Mouse (Mus musculus) spleen, adult 2 months (tissue): ENCODE results near the gene Phgr1. TPM values are rescaled to one million over a fixed set of nuclear protein-coding genes. Genes with fewer than 3 reads are reported as not detected.
A peak's percentile ranks its signal among the peaks of the same experiment; 100 is the strongest.

Experiments
- DNase-seq, 2 experiments: peaks; one replicate each; pipeline versions ENCODE4 v3.0.0 to v3.0.0-alpha.2; 2012 to 2021; ENCODE audit warnings: low spot score in 2 of 2, low read depth in 1 of 2
- H3K27ac ChIP-seq: fragments of 200-500 bp; 2 replicates; pipeline ENCODE4 v1.5.1; 2012; ENCODE audit warnings: low read length, inconsistent platforms; ENCODE audit not compliant: insufficient read depth
- H3K27me3 ChIP-seq: fragments of 200-500 bp; 2 replicates; pipeline ENCODE4 v1.6.1; 2012; ENCODE audit warnings: mild to moderate bottlenecking, moderate library complexity, low read length, inconsistent platforms; ENCODE audit not compliant: control insufficient read depth, insufficient read depth
- H3K36me3 ChIP-seq: fragments of 200-500 bp; 2 replicates; pipeline ENCODE4 v1.6.1; 2012; ENCODE audit warnings: mild to moderate bottlenecking, low read length, inconsistent platforms; ENCODE audit not compliant: control insufficient read depth, insufficient read depth
- H3K4me1 ChIP-seq: fragments of 200-500 bp; 2 replicates; pipeline ENCODE4 v1.6.1; 2011; ENCODE audit warnings: inconsistent platforms; ENCODE audit not compliant: control insufficient read depth, insufficient read depth, insufficient read length
- H3K4me3 ChIP-seq: fragments of 200-500 bp; 2 replicates; pipeline ENCODE4 v1.5.1; 2011; ENCODE audit warnings: mild to moderate bottlenecking, inconsistent platforms; ENCODE audit not compliant: insufficient read depth, insufficient read length; ENCODE audit errors: extremely low read depth
- CTCF ChIP-seq: fragments of 200-500 bp; IDR thresholded peaks from 2 replicates; pipeline ENCODE4 v1.5.1; 2011; ENCODE audit warnings: mild to moderate bottlenecking, inconsistent platforms; ENCODE audit not compliant: insufficient read depth, insufficient read length, insufficient replicate concordance; ENCODE audit errors: extremely low read depth
- POLR2A ChIP-seq: fragments of 200-500 bp; IDR thresholded peaks from 2 replicates; pipeline ENCODE4 v1.6.1; 2011; ENCODE audit warnings: low read depth, low read length, inconsistent platforms
- WGBS: fragments of 180-500 bp; shearing (Covaris S2); methylation state at CpG from one replicate; pipeline ENCODE4 v1.1.7; 2018; 5-methylcytosine and 5-hydroxymethylcytosine counted together
- polyA plus RNA-seq: library from polyadenylated mRNA; depleted of rRNA; stranded (reverse); fragments of >200 nt; gene quantifications from 2 replicates; pipeline ENCODE4 v1.2.3, GENCODE M21; 2012

Gene Phgr1
- polyA plus RNA-seq, 1 experiment, result 0.36 TPM

DNA sequence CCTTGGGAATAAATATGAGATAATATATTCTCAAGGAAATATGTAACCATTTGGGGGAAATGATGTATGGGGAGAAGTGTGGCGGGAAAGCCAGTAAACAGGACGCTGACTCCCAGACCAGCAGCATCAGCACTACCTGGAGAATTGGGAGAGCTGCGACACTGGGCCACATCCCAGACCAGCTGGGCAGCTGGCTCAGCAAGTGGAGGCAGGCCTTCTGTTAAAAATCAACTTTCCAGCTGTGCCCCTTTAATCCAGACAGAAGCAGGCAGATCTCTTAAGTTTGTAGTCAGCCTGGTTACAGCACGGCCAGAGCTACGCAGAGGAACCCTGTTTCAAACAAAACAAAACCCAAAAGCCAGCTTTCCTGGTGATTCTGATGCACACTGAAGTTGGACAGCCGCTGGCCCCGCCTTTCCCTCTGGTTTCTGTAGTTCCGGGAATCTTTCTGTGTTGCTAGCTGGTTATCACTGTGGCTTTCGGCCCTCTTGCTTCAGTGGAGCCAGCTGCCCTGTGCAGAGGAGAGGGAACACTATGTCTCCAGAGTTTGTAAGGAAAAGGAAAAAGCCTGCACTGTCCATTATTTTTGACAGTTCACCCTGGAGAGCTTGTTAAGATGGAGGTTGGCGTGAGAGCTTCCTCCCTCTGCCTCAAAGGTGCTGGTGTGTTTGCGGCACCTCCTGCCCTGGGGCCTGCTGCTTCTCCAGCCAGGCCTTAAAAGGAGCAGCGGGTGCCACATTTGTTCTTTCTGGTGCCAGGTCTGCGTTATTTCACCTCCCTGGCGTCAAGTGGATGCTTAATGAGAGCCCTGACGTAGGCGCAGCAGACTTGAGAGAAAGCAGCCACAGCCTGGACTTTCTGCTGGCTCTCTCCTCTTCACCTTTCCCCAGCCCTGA, 20.4 kb upstream of the Phgr1 start:
- no peak overlapping the region for H3K27ac ChIP-seq
- no peaks in the 10 kb centered on the region; the same call in 1 of the 2 replicates for H3K36me3 ChIP-seq
- no peak for DNase-seq
- TF ChIP-seq POLR2A, result no peak
- TF ChIP-seq CTCF, result no peak
- no peaks in the 10 kb centered on the region for H3K27me3 ChIP-seq
- no peak overlapping the region for H3K4me3 ChIP-seq
- WGBS, result 82% methylated on average over 16 of the region's 16 CpGs
- H3K4me1 ChIP-seq, result peaks cover 5% of the 10 kb centered on the region

DNA sequence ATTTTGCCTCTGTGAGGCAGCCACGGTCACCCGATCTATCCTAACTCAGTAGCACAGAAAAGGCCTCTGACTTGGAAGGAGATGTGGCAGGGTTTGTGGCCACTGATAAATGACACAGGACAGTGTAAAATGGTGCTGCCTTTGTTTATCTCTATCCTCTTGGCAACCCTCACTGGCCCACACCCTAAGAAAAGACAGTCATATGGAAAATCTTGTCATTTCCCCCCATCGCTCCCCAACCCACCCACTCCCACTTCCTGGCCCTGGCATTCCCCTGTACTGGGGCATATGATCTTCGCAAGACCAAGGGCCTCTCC, 19.8 kb upstream of the Phgr1 start:
- TF ChIP-seq CTCF (no peak), POLR2A (no peak)
- 82% methylated on average over 4 of the region's 4 CpGs for WGBS
- Histone ChIP-seq H3K27ac (no peak overlapping the region), H3K4me1 (peaks cover under 1% of the 10 kb centered on the region), H3K36me3 (no peaks in the 10 kb centered on the region; the same call in 1 of the 2 replicates), H3K4me3 (no peak overlapping the region), H3K27me3 (no peaks in the 10 kb centered on the region)
- DNase-seq, result no peak

DNA sequence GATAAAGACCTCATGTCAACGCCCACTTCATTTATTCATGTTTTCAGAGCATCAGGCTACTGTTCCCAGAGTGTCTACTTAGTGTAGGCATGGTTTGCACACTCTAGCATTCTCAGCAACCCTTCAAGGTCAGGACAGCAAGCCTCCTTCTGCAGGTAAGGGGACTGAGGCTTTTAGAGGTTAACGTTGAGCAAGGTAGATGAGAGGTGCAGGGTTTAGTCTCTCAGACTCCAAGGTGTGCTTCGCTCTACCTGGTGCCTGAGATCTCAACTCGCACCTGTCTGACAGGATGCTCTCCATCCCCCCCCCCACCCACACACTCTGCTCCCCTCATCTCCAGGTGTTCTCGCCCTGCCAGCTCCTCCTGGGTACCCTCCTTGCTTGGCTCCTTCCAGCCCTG, 18.4 kb upstream of the Phgr1 start:
- Histone ChIP-seq H3K36me3 (no peaks in the 10 kb centered on the region; the same call in 1 of the 2 replicates), H3K4me3 (no peak overlapping the region), H3K27ac (no peak overlapping the region), H3K4me1 (no peaks in the 10 kb centered on the region; the same call in 1 of the 2 replicates), H3K27me3 (no peaks in the 10 kb centered on the region)
- 82% methylated on average over 5 of the region's 5 CpGs for WGBS
- DNase-seq, result no peak
- TF ChIP-seq CTCF (no peak), POLR2A (no peak)

DNA sequence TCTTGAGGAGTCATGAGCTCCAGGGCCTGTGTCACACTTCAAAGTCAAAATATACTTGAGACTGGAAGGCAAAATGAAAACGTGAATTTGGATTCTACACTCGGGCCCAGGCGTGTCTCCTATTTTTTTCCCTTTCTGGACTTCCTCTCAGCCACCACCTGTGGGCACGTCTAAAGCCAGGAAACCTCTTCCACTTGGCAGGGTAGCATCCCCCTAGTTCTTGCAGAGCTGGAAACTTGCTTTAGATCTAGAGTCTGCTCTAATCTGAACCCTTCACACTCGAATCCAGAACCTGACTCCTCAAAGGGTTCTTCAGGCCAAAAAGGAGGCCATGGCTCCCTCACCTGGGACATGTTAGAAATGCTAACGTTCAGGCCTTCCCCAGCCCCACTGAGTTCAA, 17.2 kb upstream of the Phgr1 start:
- TF ChIP-seq CTCF (no peak), POLR2A (no peak)
- no peak overlapping the region for H3K4me3 ChIP-seq
- no peak for DNase-seq
- 76% methylated on average over 6 of the region's 6 CpGs for WGBS
- H3K27me3 ChIP-seq, result no peaks in the 10 kb centered on the region
- no peaks in the 10 kb centered on the region for H3K4me1 ChIP-seq
- no peak overlapping the region for H3K27ac ChIP-seq
- H3K36me3 ChIP-seq, result no peaks in the 10 kb centered on the region

DNA sequence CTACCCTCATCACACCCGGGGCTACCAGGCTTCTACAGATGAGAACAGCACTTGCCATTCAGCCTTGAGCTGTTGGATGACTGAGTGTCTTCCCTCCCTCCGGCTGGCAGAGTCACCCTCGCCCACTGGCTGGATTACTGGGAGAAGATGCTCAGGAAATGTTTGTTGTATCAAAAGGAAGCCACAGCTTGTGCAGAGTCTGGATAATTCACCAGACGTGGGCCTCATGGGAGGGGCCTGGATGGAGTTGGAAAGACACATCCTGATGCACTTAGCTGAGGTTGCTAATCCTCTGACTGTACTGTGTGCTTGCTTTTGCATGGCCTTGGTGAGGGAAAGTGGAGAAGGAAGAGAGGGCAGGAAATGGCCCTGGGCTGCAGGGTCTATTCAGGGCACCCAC, 16.5 kb upstream of the Phgr1 start:
- Histone ChIP-seq H3K4me1 (no peaks in the 10 kb centered on the region), H3K27ac (no peak overlapping the region), H3K36me3 (no peaks in the 10 kb centered on the region), H3K27me3 (no peaks in the 10 kb centered on the region), H3K4me3 (no peak overlapping the region)
- 80% methylated on average over 4 of the region's 4 CpGs for WGBS
- TF ChIP-seq POLR2A (no peak), CTCF (no peak)
- DNase-seq, result no peak

DNA sequence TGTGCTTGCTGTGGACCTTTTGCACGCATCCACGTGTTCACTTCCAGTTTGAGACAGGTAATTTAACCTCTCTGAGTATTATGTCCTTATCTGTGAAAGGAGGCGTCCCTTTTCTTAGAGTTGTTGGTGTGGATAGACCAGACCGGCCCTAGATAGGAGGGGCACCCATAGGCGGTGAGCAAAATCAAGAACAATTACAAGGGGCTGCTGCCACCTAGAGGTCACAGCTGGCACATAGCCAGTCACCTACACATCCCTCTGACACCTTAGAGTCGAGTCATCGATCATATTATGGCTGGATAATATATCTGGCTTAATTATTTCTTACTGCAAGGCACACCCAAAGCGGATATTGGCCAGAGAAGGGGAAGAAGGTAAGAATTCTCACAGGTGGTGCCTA, 12.7 kb upstream of the Phgr1 start:
- TF ChIP-seq CTCF, result peak; percentile 79; the same call in 1 of the 2 replicates
- no peak for TF ChIP-seq POLR2A
- WGBS, result 6% methylated on average over 8 of the region's 8 CpGs
- H3K4me3 ChIP-seq, result no peak overlapping the region
- H3K27ac ChIP-seq, result no peak overlapping the region
- peak; percentile 60 to 83 for DNase-seq
- H3K27me3 ChIP-seq, result no peaks in the 10 kb centered on the region
- H3K36me3 ChIP-seq, result no peaks in the 10 kb centered on the region
- H3K4me1 ChIP-seq, result no peaks in the 10 kb centered on the region
